Mouse (Mus musculus): ENCODE results near the gene Hrct1. TPM values are rescaled to one million over a fixed set of nuclear protein-coding genes. Genes with fewer than 3 reads are reported as not detected.

Gene Hrct1
- total RNA-seq, 2 experiments from 2014 or later = 3.3 to 3.4 TPM

GRCm38 (mm10) chr4:43763410-43763809, 36.4 kb downstream of the Hrct1 start:
- intact Hi-C loops (cut with DNase I) = loop anchor here (1.0 to 5.0 kb wide), 3 partner anchors 15 to 98 kb away; partner anchors contain the start of gene Hrct1
- no peak for DNase-seq (ENCODE audit: low spot score)

- DNase-seq (ENCODE audit: low spot score) = no peak
- intact Hi-C loops (cut with DNase I) = no loop called here
Measured at GRCm38 (mm10) chr4:43768341-43768740, 41.4 kb downstream of the Hrct1 start.

- DNase-seq (ENCODE audit: low spot score) = no peak
- intact Hi-C loops (cut with DNase I) = no loop called here
Measured at GRCm38 (mm10) chr4:43769374-43769773, 42.4 kb downstream of the Hrct1 start.

- intact Hi-C loops (cut with DNase I) = no loop called here
- no peak for DNase-seq (ENCODE audit: low spot score)
Measured at GRCm38 (mm10) chr4:43770909-43771308, 43.9 kb downstream of the Hrct1 start, which contains the start of gene Olfr159. Olfr159 (minus strand) TSS chr4:43771009.

GRCm38 (mm10) chr4:43771626-43772025, 44.6 kb downstream of the Hrct1 start:
- DNase-seq (ENCODE audit: low spot score) = no peak
- intact Hi-C loops (cut with DNase I) = no loop called here

- intact Hi-C loops (cut with DNase I) = no loop called here
- DNase-seq (ENCODE audit: low spot score) = no peak
Measured at GRCm38 (mm10) chr4:43772304-43772703, 45.3 kb downstream of the Hrct1 start.

Other genes starting within 250 kb of the Hrct1 start
- not detected for gene Sit1, start 243.5 kb upstream of the Hrct1 start, total RNA-seq (2021)
- 10 to 100 TPM; 26.6 to 31.8 TPM for gene Ccdc107, start 234.3 kb upstream of the Hrct1 start, total RNA-seq (2021)
- under 1 TPM; 0.39 to 0.61 TPM for gene Arhgef39, start 227.5 kb upstream of the Hrct1 start, total RNA-seq (2021)
- gene Car9, start 220.2 kb upstream of the Hrct1 start, total RNA-seq (2021) = under 1 TPM; 0.31 to 0.34 TPM
- gene Tpm2, start 203.4 kb upstream of the Hrct1 start, total RNA-seq (2021) = 10 to 100 TPM; 25.2 to 40.7 TPM
- gene Creb3, start 164.9 kb upstream of the Hrct1 start, total RNA-seq (2021) = 10 to 100 TPM; 45.8 to 48.3 TPM
- gene Tln1, start 164.5 kb upstream of the Hrct1 start, total RNA-seq (2021) = 100 to 1,000 TPM; 115 to 124 TPM
- gene Rgp1, start 148.5 kb upstream of the Hrct1 start, total RNA-seq (2021) = 10 to 100 TPM; 29.5 to 36.7 TPM
- 10 to 100 TPM; 13.5 to 14.3 TPM for gene Gba2, start 148.3 kb upstream of the Hrct1 start, total RNA-seq (2021)
- under 1 TPM in 1 of 2 experiments, not detected in 1; 0.60 TPM for gene Msmp, start 142.7 kb upstream of the Hrct1 start, total RNA-seq (2021)
- 10 to 100 TPM; 35.9 to 42.4 TPM for gene Npr2, start 95.3 kb upstream of the Hrct1 start, total RNA-seq (2021)
- gene Spag8, start 73.6 kb upstream of the Hrct1 start, total RNA-seq (2021) = under 1 TPM; 0.21 to 0.31 TPM
- gene Hint2, start 70.7 kb upstream of the Hrct1 start, total RNA-seq (2021) = 100 to 1,000 TPM; 138 to 147 TPM
- 10 to 100 TPM; 15.8 to 16.9 TPM for gene Tmem8b, start 58.2 kb upstream of the Hrct1 start, total RNA-seq (2021)
- gene Fam221b, start 58.0 kb upstream of the Hrct1 start, total RNA-seq (2021) = under 1 TPM; 0.20 to 0.26 TPM
- not detected for gene Olfr70, start 26.4 kb upstream of the Hrct1 start, total RNA-seq (2021)
- not detected for gene Olfr71, start 16.9 kb upstream of the Hrct1 start, total RNA-seq (2021)
- 1 to 10 TPM; 4.8 to 4.9 TPM for gene Spaar, start 2.8 kb downstream of the Hrct1 start, total RNA-seq (2021)
- gene Olfr159, start 43.8 kb downstream of the Hrct1 start, total RNA-seq (2021) = not detected
- gene Olfr156, start 96.7 kb downstream of the Hrct1 start, total RNA-seq (2021) = not detected
- not detected for gene Olfr157, start 113.0 kb downstream of the Hrct1 start, total RNA-seq (2021)
- not detected for gene Olfr155, start 124.4 kb downstream of the Hrct1 start, total RNA-seq (2021)
- 1 to 10 TPM; 6.5 TPM for gene Reck, start 148.3 kb downstream of the Hrct1 start, total RNA-seq (2021)
- 1 to 10 TPM; 3.6 to 4.3 TPM for gene Glipr2, start 230.2 kb downstream of the Hrct1 start, total RNA-seq (2021)